Mouse (Mus musculus) CH12.LX (cell line): ENCODE data around the gene Ntn1. TPM values are rescaled to one million over a fixed set of nuclear protein-coding genes. Genes with fewer than 3 reads are reported as not detected.

Experiments
- DNase-seq: peaks from one replicate; pipeline ENCODE4 v3.0.0-alpha.2; 2013; ENCODE audit errors: extremely low read depth
- H3K27ac ChIP-seq: 2 replicates; pipeline ENCODE4 v1.5.1; 2012; ENCODE audit warnings: low read depth, mild to moderate bottlenecking, control low read depth, moderate library complexity; ENCODE audit not compliant: insufficient read depth
- H3K27me3 ChIP-seq: replicated peaks from 2 replicates; pipeline ENCODE3; 2012; ENCODE audit warnings: inconsistent platforms
- H3K36me3 ChIP-seq, 2 experiments: replicated peaks in 1 of 2; 2 replicates each; pipeline versions ENCODE3 to v1.6.1; 2012; ENCODE audit warnings: inconsistent platforms in 1 of 2, low read length in 1 of 2, mild to moderate bottlenecking in 1 of 2, mixed read lengths in 1 of 2, moderate library complexity in 1 of 2; ENCODE audit not compliant: control insufficient read depth in 1 of 2, insufficient read depth in 1 of 2
- H3K4me1 ChIP-seq, 2 experiments: 2 replicates each; pipeline ENCODE4 v1.6.1; 2012; ENCODE audit warnings: inconsistent platforms in 1 of 2, moderate library complexity in 1 of 2; ENCODE audit not compliant: insufficient read depth in 2 of 2, control insufficient read depth in 1 of 2
- H3K4me2 ChIP-seq: 2 replicates; pipeline ENCODE4 v1.6.1; 2012; ENCODE audit warnings: low read depth, mild to moderate bottlenecking, control low read depth; ENCODE audit not compliant: poor library complexity, insufficient read depth, severe bottlenecking
- H3K4me3 ChIP-seq, 3 experiments: fragments of 150-350 bp in 1 of 3; sonication (generic) in 1 of 3; replicated peaks in 1 of 3; 2 replicates each; pipeline versions ENCODE3 to v1.5.1; 2011 to 2012; ENCODE audit warnings: low read depth in 2 of 3, low read length in 2 of 3, mild to moderate bottlenecking in 2 of 3, moderate library complexity in 2 of 3, control low read depth in 1 of 3, improper control_type of control experiment in 1 of 3, inconsistent platforms in 1 of 3, mixed read lengths in 1 of 3; ENCODE audit not compliant: poor library complexity in 1 of 3
- H3K79me2 ChIP-seq: replicated peaks from 2 replicates; pipeline ENCODE4 v1.6.1; 2012; ENCODE audit warnings: mild to moderate bottlenecking, moderate library complexity; ENCODE audit not compliant: control insufficient read depth, poor library complexity, insufficient read depth, severe bottlenecking; ENCODE audit errors: extremely low read depth
- H3K9ac ChIP-seq: 2 replicates; pipeline ENCODE4 v1.6.1; 2012; ENCODE audit warnings: low read depth, mild to moderate bottlenecking, control low read depth, moderate library complexity; ENCODE audit not compliant: insufficient read depth
- H3K9me3 ChIP-seq: replicated peaks from 2 replicates; pipeline ENCODE3; 2012; ENCODE audit warnings: low read length, inconsistent platforms, mixed read lengths
- CHD2 ChIP-seq: IDR thresholded peaks from 2 replicates; pipeline ENCODE4 v1.6.1; 2011; ENCODE audit warnings: low read length, improper control_type of control experiment
- CTCF ChIP-seq, 2 experiments: IDR thresholded peaks in 1 of 2; conservative IDR thresholded peaks in 1 of 2; 2 replicates each; pipeline ENCODE4 v1.5.1; 2011 to 2012; ENCODE audit warnings: low read depth in 2 of 2, low read length in 2 of 2, improper control_type of control experiment in 1 of 2, inconsistent platforms in 1 of 2, mild to moderate bottlenecking in 1 of 2, moderate library complexity in 1 of 2
- ELF1 ChIP-seq: IDR thresholded peaks from 2 replicates; pipeline ENCODE4 v1.6.1; 2014; ENCODE audit warnings: low read depth, mild to moderate bottlenecking, inconsistent platforms, low read length, improper control_type of control experiment
- GABPA ChIP-seq: IDR thresholded peaks from 2 replicates; pipeline ENCODE4 v1.6.1; 2012; ENCODE audit warnings: low read depth, low read length, improper control_type of control experiment, inconsistent platforms; ENCODE audit not compliant: insufficient replicate concordance
- IRF4 ChIP-seq: IDR thresholded peaks from 2 replicates; pipeline ENCODE4 v1.6.1; 2014; ENCODE audit warnings: low read depth, mild to moderate bottlenecking, inconsistent platforms, low read length, improper control_type of control experiment
- KAT2A ChIP-seq: IDR thresholded peaks from 2 replicates; pipeline ENCODE4 v1.6.1; 2012; ENCODE audit warnings: low read length, improper control_type of control experiment, inconsistent platforms; ENCODE audit not compliant: insufficient replicate concordance
- MEF2A ChIP-seq: IDR thresholded peaks from 2 replicates; pipeline ENCODE4 v1.6.1; 2014; ENCODE audit warnings: low read depth, mild to moderate bottlenecking, inconsistent platforms, low read length, improper control_type of control experiment, borderline replicate concordance
- MXI1 ChIP-seq: IDR thresholded peaks from 2 replicates; pipeline ENCODE4 v1.6.1; 2011; ENCODE audit warnings: mild to moderate bottlenecking, low read depth, low read length, improper control_type of control experiment
- MYC ChIP-seq: IDR thresholded peaks from 2 replicates; pipeline ENCODE4 v1.6.1; 2011; ENCODE audit warnings: low read depth, mild to moderate bottlenecking, improper control_type of control experiment, low read length
- NELFE ChIP-seq: IDR thresholded peaks from 2 replicates; pipeline ENCODE4 v1.6.1; 2011; ENCODE audit warnings: low read depth, low read length, improper control_type of control experiment
- NRF1 ChIP-seq: IDR thresholded peaks from 2 replicates; pipeline ENCODE4 v1.6.1; 2014; ENCODE audit warnings: low read depth, mild to moderate bottlenecking, inconsistent platforms, low read length, improper control_type of control experiment, moderate library complexity
- POLR2A ChIP-seq: IDR thresholded peaks from 2 replicates; pipeline ENCODE4 v1.6.1; 2011; ENCODE audit warnings: low read depth, mild to moderate bottlenecking, improper control_type of control experiment, low read length
- POLR2AphosphoS2 ChIP-seq: IDR thresholded peaks from 2 replicates; pipeline ENCODE4 v1.6.1; 2011; ENCODE audit warnings: low read depth, low read length, improper control_type of control experiment
- SIN3A ChIP-seq: IDR thresholded peaks from 2 replicates; pipeline ENCODE4 v1.6.1; 2012; ENCODE audit warnings: low read length, improper control_type of control experiment, inconsistent platforms
- SMC3 ChIP-seq: IDR thresholded peaks from 2 replicates; pipeline ENCODE4 v1.6.1; 2011; ENCODE audit warnings: low read depth, low read length, improper control_type of control experiment
- TBP ChIP-seq: conservative IDR thresholded peaks from 2 replicates; pipeline ENCODE4 v1.6.1; 2011; ENCODE audit warnings: low read depth, low read length, improper control_type of control experiment
- ZC3H11A ChIP-seq: IDR thresholded peaks from 2 replicates; pipeline ENCODE4 v1.6.1; 2012; ENCODE audit warnings: low read depth, mild to moderate bottlenecking, inconsistent platforms, low read length, improper control_type of control experiment
- ZKSCAN1 ChIP-seq: IDR thresholded peaks from 2 replicates; pipeline ENCODE4 v1.6.1; 2012; ENCODE audit warnings: low read depth, inconsistent platforms, low read length, improper control_type of control experiment, borderline replicate concordance
- ZMIZ1 ChIP-seq: IDR thresholded peaks from 2 replicates; pipeline ENCODE4 v1.6.1; 2012; ENCODE audit warnings: low read depth, mild to moderate bottlenecking, inconsistent platforms, low read length, improper control_type of control experiment
- ZNF384 ChIP-seq: IDR thresholded peaks from 2 replicates; pipeline ENCODE4 v1.6.1; 2012; ENCODE audit warnings: low read depth, low read length, improper control_type of control experiment, inconsistent platforms
- dilution Hi-C: fragments of 300-500 bp; cut with MboI; formaldehyde crosslinking; loops from 2 replicates; pipeline ENCODE4 v1.14.3; 2020; ENCODE audit warnings: low sequenced_read_pairs; ENCODE audit not compliant: extremely low pct_unique_long_range_greater_than_20kb, extremely low pct_ligation_motif_present
- in situ Hi-C: fragments of 300-500 bp; cut with MboI; formaldehyde crosslinking; loops from 3 replicates; pipeline ENCODE4 v1.14.3; 2019; ENCODE audit warnings: low sequenced_read_pairs, low pct_ligation_motif_present, low pct_unique_long_range_greater_than_20kb, mixed read lengths
- polyA plus RNA-seq: library from polyadenylated mRNA; unstranded; fragments of >175 nt; gene quantifications from 2 replicates; pipeline ENCODE4 v1.2.1, GENCODE M21; 2012; ENCODE audit warnings: low read depth; ENCODE audit not compliant: insufficient read length
- total RNA-seq, 2 experiments: library from RNA; depleted of rRNA; stranded (reverse); fragments of 300-350 nt in 1 of 2; fragments of >200 nt in 1 of 2; gene quantifications; 2 replicates each; pipeline ENCODE4 v1.2.3; 2012 to 2014

Gene Ntn1
- total and polyA plus RNA-seq, 3 experiments: 0.54 to 1.2 (median 0.59) TPM

- peaks cover 5% of the 10 kb centered on the region for H3K9me3 ChIP-seq
Measured at GRCm38 (mm10) chr11:68321417-68321816, 79.2 kb downstream of the Ntn1 start.

GRCm38 (mm10) chr11:68315551-68316130 is 85.0 kb downstream of the Ntn1 start:
- H3K9me3 ChIP-seq: peaks cover 5% of the 10 kb centered on the region
- H3K4me2 ChIP-seq: no peak overlapping the region
- DNase-seq: no peak
- no peaks in the 10 kb centered on the region for H3K27me3 ChIP-seq
- dilution Hi-C loops (no loop called here), in situ Hi-C loops (no loop called here)
- TF ChIP-seq SIN3A (no peak), POLR2A (no peak), NELFE (no peak), MXI1 (no peak), IRF4 (no peak), ZC3H11A (no peak)
- no peak overlapping the region for H3K27ac ChIP-seq
- H3K4me3 ChIP-seq: no peak overlapping the region
- no peaks in the 10 kb centered on the region for H3K79me2 ChIP-seq
- no peak overlapping the region for H3K9ac ChIP-seq
- no peaks in the 10 kb centered on the region for H3K36me3 ChIP-seq
- H3K4me1 ChIP-seq: no peaks in the 10 kb centered on the region

More at GRCm38 (mm10) chr11:68321417-68321816, 79.2 kb downstream of the Ntn1 start:
- H3K9ac ChIP-seq: no peak overlapping the region
- no peak for TF ChIP-seq CTCF (conservative IDR thresholded peaks at IDR 0.05 in 1 of 2, IDR thresholded peaks at IDR 0.05 in 1 of 2; ENCODE audit: low read depth in 2 of 2, low read length in 2 of 2)
- TF ChIP-seq ZKSCAN1: no peak
- no peak for TF ChIP-seq POLR2AphosphoS2
- no peak for TF ChIP-seq NRF1
- TF ChIP-seq ELF1: no peak
- TF ChIP-seq TBP: no peak
- TF ChIP-seq MEF2A: no peak
- TF ChIP-seq SMC3: no peak
- TF ChIP-seq ZNF384: no peak
- TF ChIP-seq POLR2A: no peak
- TF ChIP-seq NELFE: no peak
- TF ChIP-seq ZMIZ1: no peak
- no peak for TF ChIP-seq MXI1
- no peak for TF ChIP-seq GABPA
- no peak for TF ChIP-seq KAT2A
- no peak for TF ChIP-seq CHD2
- TF ChIP-seq MYC: no peak
- H3K27me3 ChIP-seq: no peaks in the 10 kb centered on the region
- no peak for DNase-seq
- dilution Hi-C loops: no loop called here
- H3K27ac ChIP-seq: no peak overlapping the region
- no peak overlapping the region for H3K4me3 ChIP-seq
- H3K4me1 ChIP-seq: no peaks in the 10 kb centered on the region
- no peak overlapping the region for H3K4me2 ChIP-seq
- no peaks in the 10 kb centered on the region for H3K36me3 ChIP-seq
- H3K79me2 ChIP-seq: no peaks in the 10 kb centered on the region
- in situ Hi-C loops: no loop called here
